Mouse (Mus musculus): ENCODE measurements around the gene Rab19.

GRCm38 (mm10) chr6:39414106-39414505 is 33.1 kb downstream of the Rab19 start:
- TF ChIP-seq CTCF (IDR thresholded peaks at IDR 0.05; ENCODE audit: low read depth) (peak; percentile 55), EP300 (optimal IDR thresholded peaks at IDR 0.05) (no peak)

All from stomach, postnatal 0 days (tissue).